Mouse (Mus musculus): ENCODE results near the gene Lfng. TPM values are rescaled to one million over a fixed set of nuclear protein-coding genes. Genes with fewer than 3 reads are reported as not detected.

Gene Lfng
- total and polyA plus RNA-seq, 3 experiments, result not detected

GRCm38 (mm10) chr5:140647821-140648518 lies 40.9 kb downstream of the Lfng start:
- Histone ChIP-seq H3K4me2 (ENCODE audit: insufficient read depth, low read depth, poor library complexity, severe bottlenecking) (peak overlapping the region; percentile 87), H3K9ac (ENCODE audit: insufficient read depth, low read depth) (peak overlapping the region; percentile 65), H3K4me3 (replicated peaks in 1 of 3; ENCODE audit: low read depth in 2 of 3, low read length in 2 of 3, poor library complexity in 1 of 3) (peak overlapping the region; percentile 34 to 85 (median 57)), H3K36me3 (replicated peaks in 1 of 2; ENCODE audit: control insufficient read depth in 1 of 2, insufficient read depth in 1 of 2, low read length in 1 of 2) (no peaks in the 10 kb centered on the region), H3K27ac (ENCODE audit: insufficient read depth, low read depth) (no peak overlapping the region), H3K4me1 (ENCODE audit: control insufficient read depth in 1 of 2, insufficient read depth in 2 of 2) (peaks cover 6 to 20% of the 10 kb centered on the region in 2 experiments), H3K27me3 (replicated peaks) (peaks cover 29% of the 10 kb centered on the region), H3K79me2 (replicated peaks; ENCODE audit: control insufficient read depth, extremely low read depth, insufficient read depth, poor library complexity, severe bottlenecking) (no peaks in the 10 kb centered on the region), H3K9me3 (replicated peaks; ENCODE audit: low read length) (no peaks in the 10 kb centered on the region)
- dilution Hi-C loops (cut with MboI; ENCODE audit: extremely low pct_ligation_motif_present, extremely low pct_unique_long_range_greater_than_20kb, low sequenced_read_pairs) (no loop called here), in situ Hi-C loops (cut with MboI; ENCODE audit: low pct_ligation_motif_present, low pct_unique_long_range_greater_than_20kb, low sequenced_read_pairs) (no loop called here)
- TF ChIP-seq MXI1 (IDR thresholded peaks at IDR 0.05; ENCODE audit: low read depth, low read length) (no peak), CTCF (conservative IDR thresholded peaks at IDR 0.05 in 1 of 2, IDR thresholded peaks at IDR 0.05 in 1 of 2; ENCODE audit: low read depth in 2 of 2, low read length in 2 of 2) (no peak), JUND (conservative IDR thresholded peaks at IDR 0.05; ENCODE audit: low read depth, low read length) (no peak), TBP (conservative IDR thresholded peaks at IDR 0.05; ENCODE audit: low read depth, low read length) (no peak), MEF2A (IDR thresholded peaks at IDR 0.05; ENCODE audit: borderline replicate concordance, low read depth, low read length) (no peak), HCFC1 (IDR thresholded peaks at IDR 0.05; ENCODE audit: low read depth, low read length) (no peak), NRF1 (IDR thresholded peaks at IDR 0.05; ENCODE audit: low read depth, low read length) (no peak), RAD21 (IDR thresholded peaks at IDR 0.05; ENCODE audit: low read depth, low read length) (no peak), POLR2AphosphoS2 (IDR thresholded peaks at IDR 0.05; ENCODE audit: low read depth, low read length) (no peak), ETS1 (conservative IDR thresholded peaks at IDR 0.05; ENCODE audit: low read depth, low read length) (no peak), CHD1 (IDR thresholded peaks at IDR 0.05; ENCODE audit: low read depth, low read length) (no peak), ELF1 (IDR thresholded peaks at IDR 0.05; ENCODE audit: low read depth, low read length) (no peak), UBTF (IDR thresholded peaks at IDR 0.05; ENCODE audit: low read depth, low read length) (no peak), USF2 (conservative IDR thresholded peaks at IDR 0.05; ENCODE audit: low read depth, low read length) (no peak), EP300 (IDR thresholded peaks at IDR 0.05; ENCODE audit: low read length) (no peak)
- DNase-seq (ENCODE audit: extremely low read depth), result no peak

- Histone ChIP-seq H3K79me2 (replicated peaks; ENCODE audit: control insufficient read depth, extremely low read depth, insufficient read depth, poor library complexity, severe bottlenecking) (no peaks in the 10 kb centered on the region), H3K4me1 (ENCODE audit: control insufficient read depth in 1 of 2, insufficient read depth in 2 of 2) (peaks cover 6 to 20% of the 10 kb centered on the region in 2 experiments), H3K9me3 (replicated peaks; ENCODE audit: low read length) (no peaks in the 10 kb centered on the region), H3K4me3 (replicated peaks in 1 of 3; ENCODE audit: low read depth in 2 of 3, low read length in 2 of 3, poor library complexity in 1 of 3) (peak within 1 kb of the TSS; percentile 34 to 85 (median 57)), H3K27ac (ENCODE audit: insufficient read depth, low read depth) (no peak within 1 kb of the TSS), H3K36me3 (replicated peaks in 1 of 2; ENCODE audit: control insufficient read depth in 1 of 2, insufficient read depth in 1 of 2, low read length in 1 of 2) (no peaks in the 10 kb centered on the region), H3K4me2 (ENCODE audit: insufficient read depth, low read depth, poor library complexity, severe bottlenecking) (peak within 1 kb of the TSS; percentile 87), H3K9ac (ENCODE audit: insufficient read depth, low read depth) (peak within 1 kb of the TSS; percentile 65), H3K27me3 (replicated peaks) (peaks cover 29% of the 10 kb centered on the region)
- in situ Hi-C loops (cut with MboI; ENCODE audit: low pct_ligation_motif_present, low pct_unique_long_range_greater_than_20kb, low sequenced_read_pairs), result no loop called here
- TF ChIP-seq MEF2A (IDR thresholded peaks at IDR 0.05; ENCODE audit: borderline replicate concordance, low read depth, low read length) (no peak), MAZ (IDR thresholded peaks at IDR 0.05; ENCODE audit: low read depth, low read length) (no peak), NRF1 (IDR thresholded peaks at IDR 0.05; ENCODE audit: low read depth, low read length) (no peak), E2F4 (IDR thresholded peaks at IDR 0.05; ENCODE audit: insufficient replicate concordance, low read depth, low read length) (no peak), CHD2 (IDR thresholded peaks at IDR 0.05; ENCODE audit: low read length) (no peak), POLR2A (IDR thresholded peaks at IDR 0.05; ENCODE audit: low read depth, low read length) (no peak), ELF1 (IDR thresholded peaks at IDR 0.05; ENCODE audit: low read depth, low read length) (no peak), KAT2A (IDR thresholded peaks at IDR 0.05; ENCODE audit: insufficient replicate concordance, low read length) (no peak), SIN3A (IDR thresholded peaks at IDR 0.05; ENCODE audit: low read length) (no peak), GABPA (IDR thresholded peaks at IDR 0.05; ENCODE audit: insufficient replicate concordance, low read depth, low read length) (no peak), HCFC1 (IDR thresholded peaks at IDR 0.05; ENCODE audit: low read depth, low read length) (no peak), ETS1 (conservative IDR thresholded peaks at IDR 0.05; ENCODE audit: low read depth, low read length) (no peak)
- no peak for DNase-seq (ENCODE audit: extremely low read depth)
- dilution Hi-C loops (cut with MboI; ENCODE audit: extremely low pct_ligation_motif_present, extremely low pct_unique_long_range_greater_than_20kb, low sequenced_read_pairs), result no loop called here
Observed at GRCm38 (mm10) chr5:140648519-140649100, 41.5 kb downstream of the Lfng start, which contains the start of gene Ttyh3. Gene Ttyh3, minus strand, starts transcription at chr5:140649031.

Data from CH12.LX (cell line).